Mouse (Mus musculus): ENCODE data around the gene Kif3c.

Gene Kif3c

DNA sequence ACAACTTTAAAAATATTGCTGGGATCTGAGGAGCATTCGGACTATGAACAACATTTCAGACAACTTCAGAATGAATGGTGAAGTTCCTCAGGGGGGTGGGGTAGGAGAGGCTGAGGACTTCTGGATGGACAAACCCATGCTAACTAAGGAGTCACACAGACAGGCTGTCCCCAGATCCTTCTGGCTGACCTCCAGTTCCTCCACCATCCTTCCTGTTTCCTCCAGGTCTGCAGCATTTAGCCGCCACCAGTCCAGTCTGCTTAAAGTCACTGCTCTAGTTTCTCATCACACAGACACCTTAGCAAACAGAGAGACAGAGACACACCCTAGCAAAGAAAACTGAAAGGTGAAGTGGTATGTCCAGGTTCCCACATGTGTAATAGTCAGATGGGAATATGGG, 59.2 kb downstream of the Kif3c start:
- no peak for DNase-seq (ENCODE audit: low spot score in 2 of 2)

DNA sequence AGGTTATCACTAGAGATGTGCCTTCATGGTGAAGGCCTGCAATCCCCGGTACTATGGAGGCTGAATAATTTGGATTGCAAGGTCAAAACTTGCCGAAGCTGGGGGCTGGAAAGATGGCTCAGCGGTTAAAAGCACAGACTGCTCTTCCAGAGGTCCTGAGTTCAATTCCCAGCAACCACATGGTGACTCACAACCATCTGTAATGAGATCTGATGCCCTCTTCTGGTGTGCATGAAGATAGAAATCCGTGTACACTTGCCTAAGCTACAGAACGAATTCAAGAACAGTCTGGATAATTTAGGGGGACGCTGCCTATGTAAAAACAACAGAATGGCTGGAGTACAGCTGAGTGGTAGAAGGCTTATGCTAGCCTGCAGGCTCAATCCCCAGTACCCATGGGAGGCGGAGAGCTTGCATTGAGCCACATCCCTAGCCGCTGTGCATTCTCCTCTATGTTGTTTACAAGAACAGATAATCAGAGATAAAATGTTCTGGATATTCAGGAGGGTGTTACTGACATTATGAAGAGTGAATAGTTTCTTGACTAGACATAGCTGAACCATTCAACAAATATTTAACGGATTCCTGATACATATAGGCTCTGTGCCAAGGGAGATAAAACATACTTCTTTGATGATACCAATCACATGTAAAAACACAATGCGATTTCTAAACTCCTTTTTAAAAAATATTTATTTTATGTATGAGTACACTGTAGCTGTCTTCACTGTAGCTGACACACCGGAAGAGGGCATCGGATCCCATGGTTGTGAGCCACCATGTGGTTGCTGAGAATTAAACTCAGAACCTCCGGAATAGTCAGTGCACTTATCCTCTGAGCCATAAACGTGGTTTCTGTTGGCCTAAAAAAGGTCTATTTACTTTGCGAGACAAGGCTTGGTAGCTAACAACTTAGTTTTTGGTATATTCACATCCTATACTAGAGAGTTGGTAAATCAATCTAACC, 60.7 kb downstream of the Kif3c start:
- peak in 1 of 2 experiments; percentile 33 for DNase-seq (ENCODE audit: low spot score in 2 of 2)

DNA sequence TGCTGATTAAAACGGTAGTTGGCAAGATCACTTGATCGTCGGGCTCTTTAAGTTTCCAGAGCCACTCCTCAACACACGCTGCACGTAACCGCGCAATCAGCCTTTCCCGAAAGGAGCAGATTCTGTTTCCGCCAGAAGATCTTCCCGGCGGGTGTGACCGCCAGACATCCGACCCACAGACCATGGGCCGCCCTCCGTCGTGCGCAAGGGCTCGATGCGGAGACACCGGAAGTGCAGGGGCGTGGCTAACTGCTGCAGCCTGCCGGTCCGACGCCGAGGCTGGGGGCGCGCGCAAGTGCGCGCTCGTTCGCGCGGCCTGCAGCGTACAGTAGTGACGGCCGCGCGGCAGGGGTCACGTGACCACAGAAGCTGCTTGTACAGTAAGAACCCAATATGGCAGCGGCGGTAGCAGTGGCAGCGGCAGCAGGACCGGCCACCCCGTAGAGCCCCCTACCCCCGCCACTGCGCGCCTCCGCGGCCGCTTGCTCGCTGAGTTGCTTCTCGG, 61.6 kb downstream of the Kif3c start, which contains the start of gene Asxl2:
Gene Asxl2 (plus strand): TSS at position 328 of the 505 bp plus-strand sequence.
- peak; percentile 95 to 100 for DNase-seq (ENCODE audit: low spot score in 2 of 2)

DNA sequence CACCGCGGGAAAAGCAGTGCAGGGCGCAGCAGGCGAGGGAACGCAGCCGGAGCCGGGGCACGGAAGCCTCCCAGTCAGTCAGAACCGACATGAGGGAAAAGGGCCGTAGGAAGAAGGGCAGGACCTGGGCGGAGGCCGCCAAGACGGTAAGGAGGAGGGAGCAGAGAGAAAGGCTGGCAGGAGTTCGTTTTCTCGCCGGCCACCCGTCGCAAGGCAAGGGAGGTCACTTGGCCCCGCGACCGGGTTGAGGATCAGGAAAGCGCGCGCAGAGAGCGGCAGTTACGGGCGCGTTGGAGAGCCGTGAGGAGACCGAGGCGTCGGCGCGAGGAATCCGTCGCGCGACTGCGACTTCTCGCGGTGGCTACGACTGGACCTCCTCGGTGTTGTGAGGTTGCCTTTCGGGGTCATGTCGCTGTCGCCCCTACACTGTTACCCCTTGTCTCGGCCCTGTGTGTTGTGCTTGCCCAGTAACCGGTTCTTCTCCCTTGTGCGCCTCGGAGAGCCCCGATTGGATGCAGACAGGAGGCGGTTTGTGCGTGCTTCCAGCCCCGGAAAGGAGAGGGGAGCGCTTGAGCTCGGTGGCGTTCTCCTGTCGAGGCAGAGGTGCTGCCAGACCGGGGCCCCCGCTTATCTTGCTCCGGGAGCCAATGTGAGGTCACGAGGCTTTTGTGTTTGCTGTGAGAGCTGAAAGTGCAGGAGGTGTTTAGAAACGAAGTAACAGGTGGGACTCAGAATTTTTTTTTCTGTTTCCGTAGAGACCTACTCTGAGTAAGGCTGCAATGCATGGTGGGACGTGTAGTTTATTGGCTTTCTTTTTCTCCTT, 62.3 kb downstream of the Kif3c start:
- peak; percentile 77 to 88 for DNase-seq (ENCODE audit: low spot score in 2 of 2)

DNA sequence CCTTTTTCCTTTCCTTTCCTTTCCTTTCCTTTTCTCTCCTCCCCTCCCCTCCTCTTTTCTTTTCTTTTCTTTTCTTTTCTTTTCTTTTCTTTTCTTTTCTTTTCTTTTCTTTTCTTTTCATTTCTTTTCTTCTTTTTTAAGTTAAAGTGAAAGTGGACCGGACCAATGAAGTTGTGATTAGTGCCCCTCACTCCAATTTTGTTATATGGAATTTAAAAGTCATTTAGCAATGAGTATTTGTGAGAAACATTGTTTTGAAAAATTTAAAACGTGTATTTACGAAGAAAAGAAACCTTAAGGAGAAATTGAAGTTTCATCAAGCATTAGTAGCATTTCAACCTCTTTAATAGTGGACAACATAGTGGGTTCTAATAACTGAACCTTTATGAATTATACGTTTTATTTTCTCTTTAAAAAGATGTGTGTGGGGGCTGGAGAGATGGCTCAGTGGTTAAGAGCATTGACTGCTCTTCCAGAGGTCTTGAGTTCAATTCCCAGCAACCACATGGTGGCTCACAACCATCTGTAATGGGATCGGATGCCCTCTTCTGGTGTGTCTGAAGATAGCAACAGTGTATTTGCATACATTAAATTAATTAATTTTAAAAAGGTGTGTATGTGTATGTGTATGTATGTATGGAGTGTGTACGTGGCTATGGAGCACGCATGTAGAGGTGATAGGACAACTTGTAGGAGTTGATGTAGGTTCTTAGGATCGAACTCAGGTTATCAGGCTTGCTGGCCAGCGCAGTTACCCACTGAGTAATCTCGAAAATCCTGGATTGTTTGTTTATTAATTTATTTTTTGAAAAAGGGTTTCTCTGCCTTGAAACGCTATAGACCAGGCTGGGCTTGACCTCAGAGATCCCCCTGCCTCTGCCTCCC, 63.2 kb downstream of the Kif3c start:
- DNase-seq (ENCODE audit: low spot score in 2 of 2): no peak

DNA sequence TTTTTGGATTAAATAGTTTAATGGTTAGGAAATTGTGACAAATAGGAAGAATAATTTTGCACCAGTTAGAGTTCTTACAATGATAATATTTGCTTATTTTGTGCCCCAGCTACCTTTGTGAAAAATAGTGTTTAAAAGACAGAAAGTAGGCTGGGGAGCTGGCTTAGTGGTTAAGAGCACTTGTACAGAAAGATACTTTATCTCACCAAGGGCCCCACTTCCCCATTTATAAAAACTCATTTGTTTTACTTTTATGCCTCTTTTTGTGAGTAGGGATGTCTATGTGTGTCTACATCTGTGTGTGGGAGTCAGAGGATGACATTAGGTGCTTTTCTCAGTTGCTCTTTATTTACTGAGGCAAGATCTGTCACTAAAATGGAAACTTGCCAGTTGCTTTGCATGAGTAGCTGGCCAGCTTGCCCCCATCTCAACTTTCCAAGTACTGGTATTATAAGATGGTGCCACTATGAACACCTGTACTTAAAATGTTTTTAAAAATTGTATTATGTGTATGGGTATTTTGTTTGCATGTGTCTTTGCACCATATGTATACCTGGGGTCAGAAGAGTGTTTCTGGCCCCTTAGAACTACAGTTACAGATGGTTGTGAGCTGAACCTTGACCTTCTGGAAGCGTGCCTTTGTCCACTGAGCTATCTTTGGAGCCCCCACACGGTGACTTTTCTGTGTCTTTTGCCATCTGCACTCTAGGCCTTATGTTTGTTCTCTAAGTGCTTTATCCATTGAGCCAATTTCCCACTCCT, 64.9 kb downstream of the Kif3c start:
- no peak for DNase-seq (ENCODE audit: low spot score in 2 of 2)

DNA sequence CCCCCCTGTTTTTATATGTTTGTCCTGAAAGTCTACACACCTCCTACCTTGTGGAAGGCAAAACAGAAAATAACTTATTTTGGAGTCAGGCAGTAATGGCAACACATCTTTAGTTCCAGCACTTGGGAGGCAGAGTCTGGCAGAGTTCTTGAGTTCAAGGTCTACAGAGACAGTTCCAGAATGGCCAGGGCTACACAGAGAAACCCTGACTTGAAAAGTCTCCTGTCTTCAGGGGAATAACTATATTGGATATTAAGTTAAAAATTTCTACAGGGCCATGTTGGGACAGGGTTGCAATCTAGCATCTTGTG, 65.5 kb downstream of the Kif3c start:
- no peak for DNase-seq (ENCODE audit: low spot score in 2 of 2)

DNA sequence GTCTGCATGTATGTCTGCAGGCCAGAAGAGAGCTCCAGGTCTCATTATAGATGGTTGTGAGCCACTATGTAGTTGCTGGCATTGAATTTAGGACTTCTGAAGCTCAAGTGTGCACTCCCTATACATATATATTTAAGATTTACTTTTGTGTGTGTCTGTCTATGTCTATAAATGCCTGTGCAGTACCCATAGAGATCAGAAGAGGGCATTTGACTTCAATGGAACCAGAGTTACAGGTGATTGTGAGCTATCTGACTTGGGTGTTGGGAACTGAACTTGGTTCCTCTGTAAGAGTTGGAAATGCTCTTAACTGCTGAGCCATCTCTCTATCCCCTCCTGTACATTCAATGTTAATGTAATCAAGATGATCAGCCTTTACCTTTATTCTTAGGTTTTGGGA, 66.1 kb downstream of the Kif3c start:
- no peak for DNase-seq (ENCODE audit: low spot score in 2 of 2)

DNA sequence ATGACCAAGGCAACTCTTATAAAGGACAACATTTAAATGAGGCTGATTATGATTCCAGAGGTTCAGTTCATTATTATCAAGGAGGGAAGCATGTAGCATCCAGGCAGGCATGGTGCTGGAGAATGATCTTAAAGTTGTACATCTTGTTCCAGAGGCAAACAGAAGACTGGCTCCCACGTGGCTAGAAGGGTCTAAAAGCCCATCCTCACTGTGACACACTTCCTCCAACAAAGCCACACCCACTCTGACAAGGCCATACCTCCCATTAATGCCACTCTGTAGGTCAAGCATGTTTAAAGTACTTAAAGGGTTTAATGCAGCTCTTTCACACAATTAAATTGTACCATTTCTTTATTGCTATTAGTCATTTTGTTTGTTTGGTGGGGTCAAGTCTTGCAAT, 68.8 kb downstream of the Kif3c start:
- DNase-seq (ENCODE audit: low spot score in 2 of 2): no peak

DNA sequence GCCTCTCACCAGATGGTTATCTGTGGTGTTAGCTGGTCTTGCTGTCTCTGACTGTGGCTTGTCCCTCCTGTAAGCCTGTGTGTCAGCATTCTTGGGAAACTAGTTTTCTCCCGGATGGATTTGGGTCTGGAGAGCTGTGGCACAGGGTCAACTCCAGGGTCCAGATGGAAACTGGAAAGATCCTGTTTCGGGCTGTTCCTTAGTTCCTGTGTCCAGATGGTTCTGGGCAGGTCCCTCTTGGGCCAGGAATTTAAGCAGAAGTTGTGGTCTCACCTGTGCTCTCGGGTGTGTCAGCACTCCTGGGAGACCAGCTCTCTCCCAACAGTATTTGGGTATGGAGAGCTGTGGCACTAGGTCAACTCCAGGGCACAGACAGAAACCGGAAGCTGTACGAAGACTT, 71.5 kb downstream of the Kif3c start:
- no peak for DNase-seq (ENCODE audit: low spot score in 2 of 2)

DNA sequence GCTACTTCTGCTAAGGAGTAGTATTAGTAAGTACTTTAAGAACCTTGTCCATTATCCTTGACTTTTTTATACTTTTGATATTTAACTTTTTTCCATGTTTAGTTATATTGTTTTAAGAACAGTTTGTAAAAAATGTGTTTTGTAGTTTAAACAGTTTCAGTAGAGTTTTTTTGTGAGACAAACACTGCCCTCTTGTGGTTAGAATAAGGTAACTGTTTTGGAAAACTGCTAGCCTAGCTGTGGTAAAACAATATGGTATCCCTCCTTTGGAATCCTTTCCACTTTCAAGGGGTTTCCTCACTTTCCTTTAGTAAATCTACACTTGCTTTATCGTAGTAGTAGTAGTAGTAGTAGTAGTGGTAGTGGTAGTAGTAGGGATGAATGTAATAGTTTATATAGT, 72.9 kb downstream of the Kif3c start:
- no peak for DNase-seq (ENCODE audit: low spot score in 2 of 2)

DNA sequence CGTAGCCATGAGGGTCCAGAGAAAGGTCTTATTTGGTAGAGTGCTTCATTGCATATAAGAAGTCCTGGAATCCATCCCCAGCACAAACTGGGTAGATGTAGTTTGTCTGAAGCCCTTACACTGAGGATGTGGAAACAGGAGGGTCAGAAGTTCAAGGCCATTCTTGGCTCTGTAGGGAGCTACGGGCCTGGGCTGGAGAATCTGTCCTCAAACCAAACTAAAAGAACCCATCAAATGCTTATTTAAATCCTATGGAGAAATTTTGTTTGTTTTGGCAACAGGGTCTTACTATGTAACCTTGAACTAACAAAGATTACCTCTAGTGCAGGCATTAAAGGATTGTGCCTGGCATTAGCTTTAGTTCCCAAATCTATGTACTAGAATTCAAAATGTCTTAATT, 76.0 kb downstream of the Kif3c start:
- DNase-seq (ENCODE audit: low spot score in 2 of 2): no peak

DNA sequence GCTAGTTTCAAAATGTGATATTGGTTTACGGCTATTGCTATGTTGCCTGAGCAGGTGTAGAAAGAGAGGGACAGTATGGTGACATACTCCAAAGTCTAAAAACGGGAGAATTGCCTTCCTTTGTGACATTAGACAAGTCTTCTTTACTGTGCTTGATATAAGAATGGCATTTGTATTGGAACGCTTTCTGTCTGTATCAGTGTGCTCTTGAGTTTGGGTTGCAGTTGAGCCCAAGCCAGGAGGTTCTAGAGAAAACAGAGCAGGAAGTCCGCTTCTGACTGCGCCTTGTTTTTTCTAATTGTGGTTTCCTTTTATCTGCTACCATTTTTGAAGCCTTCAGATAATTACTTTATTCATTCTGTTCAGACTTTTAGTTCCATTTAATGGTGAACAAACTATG, 76.4 kb downstream of the Kif3c start:
- no peak for DNase-seq (ENCODE audit: low spot score in 2 of 2)

DNA sequence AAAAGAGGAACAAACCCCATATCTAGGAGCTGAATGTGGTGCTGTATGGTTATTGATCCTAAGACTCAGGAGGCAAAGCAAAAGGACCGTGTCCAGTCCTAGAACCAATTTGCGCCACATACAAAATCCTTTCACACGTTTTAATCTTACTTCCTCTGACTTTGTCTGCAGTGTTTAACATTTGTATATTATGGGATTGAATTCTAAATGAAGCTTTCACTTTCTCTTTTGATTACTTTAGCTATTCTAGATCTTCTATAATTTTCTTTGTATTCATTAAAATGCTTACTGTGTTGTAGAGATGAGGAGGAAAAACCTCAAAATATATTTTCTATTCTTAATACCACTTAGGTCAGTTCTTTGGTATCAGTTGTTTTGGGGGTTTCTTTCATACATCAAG, 88.6 kb downstream of the Kif3c start:
- no peak for DNase-seq (ENCODE audit: low spot score in 2 of 2)
